Mouse (Mus musculus) small intestine, adult 2 months (tissue): Measurements from ENCODE around the gene Coq4.

Experiments
- CTCF ChIP-seq: fragments of 200-500 bp; IDR thresholded peaks from 2 replicates; pipeline ENCODE4 v1.5.1; 2012; ENCODE audit warnings: low read depth, mild to moderate bottlenecking, control low read depth, inconsistent platforms, low read length, moderate library complexity, mixed read lengths; ENCODE audit not compliant: insufficient replicate concordance, insufficient read length; ENCODE audit errors: extremely low read depth
- POLR2A ChIP-seq: fragments of 200-500 bp; IDR thresholded peaks from 2 replicates; pipeline ENCODE4 v1.6.1; 2012; ENCODE audit warnings: low read depth, mild to moderate bottlenecking, control low read depth, inconsistent platforms, low read length, moderate library complexity

GRCm38 (mm10) chr2:29787104-29787917 lies at the start of gene Coq4:
- no peak for TF ChIP-seq CTCF
- peak; percentile 47; the same call in 1 of the 2 replicates for TF ChIP-seq POLR2A
